Mouse (Mus musculus): ENCODE measurements around the gene Psmb8. TPM values are rescaled to one million over a fixed set of nuclear protein-coding genes. Genes with fewer than 3 reads are reported as not detected.
"Not testable (repeated sequence)": the region's sequence is repeated elsewhere in the genome, so short reads cannot be mapped to it uniquely, and the experiment has no call there.

The Psmb8 gene
- polyA plus RNA-seq, 1 experiment from 2014 or later = 21.6 TPM

GRCm38 (mm10) chr17:34224816-34225215, 27.3 kb downstream of the Psmb8 start:
- no peak for TF ChIP-seq CTCF (IDR thresholded peaks at IDR 0.05; ENCODE audit: low read depth)
- H3K4me2 ChIP-seq (ENCODE audit: low read length) = no peak overlapping the region
- 96% methylated on average over 3 of the region's 3 CpGs for WGBS
- ATAC-seq (replicated peaks; ENCODE audit: low FRiP score, low read depth) = no peak
- H3K4me3 ChIP-seq (replicated peaks; ENCODE audit: low read depth, low read length) = no peak overlapping the region
- H3K4me1 ChIP-seq (replicated peaks; ENCODE audit: insufficient read depth, low read length) = no peaks in the 10 kb centered on the region
- H3K9ac ChIP-seq (ENCODE audit: low read depth, low read length) = no peak overlapping the region
- no peaks in the 10 kb centered on the region for H3K36me3 ChIP-seq (ENCODE audit: insufficient read depth, low read length)
- H3K9me3 ChIP-seq (replicated peaks; ENCODE audit: low read length) = no peaks in the 10 kb centered on the region
- no peak for DNase-seq (ENCODE audit: low spot score)
- no peaks in the 10 kb centered on the region for H3K27me3 ChIP-seq (ENCODE audit: insufficient read depth, low read length)
- no peak overlapping the region for H3K27ac ChIP-seq

GRCm38 (mm10) chr17:34225426-34225825, 27.9 kb downstream of the Psmb8 start:
- WGBS = 95% methylated on average over 8 of the region's 8 CpGs
- no peaks in the 10 kb centered on the region for H3K9me3 ChIP-seq (replicated peaks; ENCODE audit: low read length)
- no peak overlapping the region for H3K27ac ChIP-seq
- no peak overlapping the region for H3K9ac ChIP-seq (ENCODE audit: low read depth, low read length)
- TF ChIP-seq CTCF (IDR thresholded peaks at IDR 0.05; ENCODE audit: low read depth) = no peak
- no peak overlapping the region for H3K4me2 ChIP-seq (ENCODE audit: low read length)
- no peaks in the 10 kb centered on the region for H3K4me1 ChIP-seq (replicated peaks; ENCODE audit: insufficient read depth, low read length)
- no peaks in the 10 kb centered on the region for H3K27me3 ChIP-seq (ENCODE audit: insufficient read depth, low read length)
- H3K4me3 ChIP-seq (replicated peaks; ENCODE audit: low read depth, low read length) = no peak overlapping the region
- no peaks in the 10 kb centered on the region for H3K36me3 ChIP-seq (ENCODE audit: insufficient read depth, low read length)
- DNase-seq (ENCODE audit: low spot score) (no peak), ATAC-seq (replicated peaks; ENCODE audit: low FRiP score, low read depth) (no peak)

GRCm38 (mm10) chr17:34225911-34226310, 28.4 kb downstream of the Psmb8 start:
- H3K36me3 ChIP-seq (ENCODE audit: insufficient read depth, low read length); H3K27me3 ChIP-seq (ENCODE audit: insufficient read depth, low read length); H3K9ac ChIP-seq (ENCODE audit: low read depth, low read length); ATAC-seq (replicated peaks; ENCODE audit: low FRiP score, low read depth); H3K9me3 ChIP-seq (replicated peaks; ENCODE audit: low read length); H3K27ac ChIP-seq; H3K4me3 ChIP-seq (replicated peaks; ENCODE audit: low read depth, low read length); H3K4me1 ChIP-seq (replicated peaks; ENCODE audit: insufficient read depth, low read length); DNase-seq (ENCODE audit: low spot score); H3K4me2 ChIP-seq (ENCODE audit: low read length): not testable (repeated sequence)
- 99% methylated on average over 13 of the region's 23 CpGs for WGBS

- H3K9ac ChIP-seq (ENCODE audit: low read depth, low read length); H3K27ac ChIP-seq; H3K9me3 ChIP-seq (replicated peaks; ENCODE audit: low read length); DNase-seq (ENCODE audit: low spot score); H3K4me3 ChIP-seq (replicated peaks; ENCODE audit: low read depth, low read length); H3K4me2 ChIP-seq (ENCODE audit: low read length); H3K36me3 ChIP-seq (ENCODE audit: insufficient read depth, low read length); H3K4me1 ChIP-seq (replicated peaks; ENCODE audit: insufficient read depth, low read length); H3K27me3 ChIP-seq (ENCODE audit: insufficient read depth, low read length); ATAC-seq (replicated peaks; ENCODE audit: low FRiP score, low read depth): not testable (repeated sequence)
- 94% methylated on average over 4 of the region's 9 CpGs for WGBS
These were observed 33.5 kb downstream of the Psmb8 start for GRCm38 (mm10) chr17:34230971-34231370.

- WGBS = 87% methylated on average over 6 of the region's 7 CpGs
- H3K27me3 ChIP-seq (ENCODE audit: insufficient read depth, low read length); H3K4me1 ChIP-seq (replicated peaks; ENCODE audit: insufficient read depth, low read length); H3K27ac ChIP-seq; H3K4me3 ChIP-seq (replicated peaks; ENCODE audit: low read depth, low read length); H3K36me3 ChIP-seq (ENCODE audit: insufficient read depth, low read length); H3K9me3 ChIP-seq (replicated peaks; ENCODE audit: low read length); DNase-seq (ENCODE audit: low spot score); ATAC-seq (replicated peaks; ENCODE audit: low FRiP score, low read depth); H3K9ac ChIP-seq (ENCODE audit: low read depth, low read length); H3K4me2 ChIP-seq (ENCODE audit: low read length): not testable (repeated sequence)
These were observed 34.5 kb downstream of the Psmb8 start for GRCm38 (mm10) chr17:34232021-34232420.

GRCm38 (mm10) chr17:34234926-34235325, 37.4 kb downstream of the Psmb8 start:
- H3K27ac ChIP-seq = no peak overlapping the region
- no peaks in the 10 kb centered on the region for H3K4me1 ChIP-seq (replicated peaks; ENCODE audit: insufficient read depth, low read length)
- DNase-seq (ENCODE audit: low spot score) (peak; percentile 71), ATAC-seq (replicated peaks; ENCODE audit: low FRiP score, low read depth) (peak; percentile 68; the same call in 1 of the 2 replicates)
- peak; percentile 88 for TF ChIP-seq CTCF (IDR thresholded peaks at IDR 0.05; ENCODE audit: low read depth)
- no peak overlapping the region for H3K9ac ChIP-seq (ENCODE audit: low read depth, low read length)
- no peaks in the 10 kb centered on the region for H3K27me3 ChIP-seq (ENCODE audit: insufficient read depth, low read length)
- H3K9me3 ChIP-seq (replicated peaks; ENCODE audit: low read length) = no peaks in the 10 kb centered on the region
- no peaks in the 10 kb centered on the region for H3K36me3 ChIP-seq (ENCODE audit: insufficient read depth, low read length)
- WGBS = 36% methylated on average over 9 of the region's 9 CpGs
- H3K4me3 ChIP-seq (replicated peaks; ENCODE audit: low read depth, low read length) = no peak overlapping the region
- no peak overlapping the region for H3K4me2 ChIP-seq (ENCODE audit: low read length)

- Histone ChIP-seq H3K27me3 (ENCODE audit: insufficient read depth, low read length) (no peaks in the 10 kb centered on the region), H3K4me2 (ENCODE audit: low read length) (no peak overlapping the region), H3K9me3 (replicated peaks; ENCODE audit: low read length) (no peaks in the 10 kb centered on the region), H3K36me3 (ENCODE audit: insufficient read depth, low read length) (no peaks in the 10 kb centered on the region), H3K27ac (no peak overlapping the region), H3K4me3 (replicated peaks; ENCODE audit: low read depth, low read length) (no peak overlapping the region), H3K9ac (ENCODE audit: low read depth, low read length) (no peak overlapping the region), H3K4me1 (replicated peaks; ENCODE audit: insufficient read depth, low read length) (no peaks in the 10 kb centered on the region)
- WGBS = 72% methylated on average over 5 of the region's 5 CpGs
- ATAC-seq (replicated peaks; ENCODE audit: low FRiP score, low read depth) (no peak), DNase-seq (ENCODE audit: low spot score) (no peak)
- no peak for TF ChIP-seq CTCF (IDR thresholded peaks at IDR 0.05; ENCODE audit: low read depth)
These were observed 39.2 kb downstream of the Psmb8 start for GRCm38 (mm10) chr17:34236691-34237090.
